Mouse (Mus musculus): ENCODE measurements around the gene Ces1f.

GRCm38 (mm10) chr8:93317031-93317430, 37.5 kb upstream of the Ces1f start:
- no peak for TF ChIP-seq CTCF (IDR thresholded peaks at IDR 0.05; ENCODE audit: borderline replicate concordance, extremely low read depth, insufficient read depth, insufficient read length)
- TF ChIP-seq POLR2A (IDR thresholded peaks at IDR 0.05; ENCODE audit: borderline replicate concordance, extremely low read depth, insufficient read depth, insufficient read length, poor library complexity, severe bottlenecking) = no peak
